Mouse (Mus musculus) layer of hippocampus, adult 2 months (tissue): ENCODE data around the gene Rnf123. TPM values are rescaled to one million over a fixed set of nuclear protein-coding genes. Genes with fewer than 3 reads are reported as not detected.
A peak's percentile ranks its signal among the peaks of the same experiment; 100 is the strongest.

Experiments
- DNase-seq, 2 experiments: peaks; one replicate each; pipeline ENCODE4 v3.0.0; 2022; ENCODE audit warnings: low spot score in 2 of 2
- H3K27ac ChIP-seq: fragments of 200-600 bp; 2 replicates; pipeline ENCODE4 v1.8.1; 2022
- H3K4me3 ChIP-seq: fragments of 200-600 bp; 2 replicates; pipeline ENCODE4 v1.8.1; 2022; ENCODE audit warnings: mild to moderate bottlenecking
- CTCF ChIP-seq: fragments of 200-600 bp; conservative IDR thresholded peaks from 2 replicates; pipeline ENCODE4 v1.8.1; 2022; ENCODE audit warnings: antibody characterized with exemption, mild to moderate bottlenecking, moderate library complexity
- total RNA-seq, 2 experiments: library from RNA; stranded (reverse); gene quantifications; 2 replicates each; pipeline ENCODE4 v1.2.3; 2021

The Rnf123 gene
- total RNA-seq, 2 experiments from 2014 or later = 95.7 to 111 TPM

DNA sequence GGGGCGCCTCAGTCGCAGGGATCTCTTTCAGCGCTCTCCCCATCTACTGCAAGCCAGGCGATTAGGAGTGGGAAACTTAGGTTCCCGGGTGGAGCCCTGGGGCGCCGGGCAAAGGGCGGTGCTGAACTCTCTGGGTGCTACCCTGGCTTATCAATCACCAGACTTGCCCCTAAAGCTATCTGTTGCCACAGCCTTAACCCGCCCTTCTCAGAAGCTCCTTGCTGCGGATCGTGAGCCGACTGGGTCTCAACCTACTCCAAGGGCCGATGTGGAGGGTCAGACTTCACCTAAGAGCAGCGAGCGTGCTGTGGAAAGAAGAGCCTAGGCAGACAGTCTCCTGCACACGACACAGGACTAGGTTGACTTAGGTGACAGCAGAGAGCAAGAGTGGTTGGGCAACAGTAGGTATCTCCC, 11.9 kb upstream of the Rnf123 start:
- DNase-seq = no peak
- Histone ChIP-seq H3K27ac (peak overlapping the region; percentile 86), H3K4me3 (peak overlapping the region; percentile 65)
- TF ChIP-seq CTCF = no peak

DNA sequence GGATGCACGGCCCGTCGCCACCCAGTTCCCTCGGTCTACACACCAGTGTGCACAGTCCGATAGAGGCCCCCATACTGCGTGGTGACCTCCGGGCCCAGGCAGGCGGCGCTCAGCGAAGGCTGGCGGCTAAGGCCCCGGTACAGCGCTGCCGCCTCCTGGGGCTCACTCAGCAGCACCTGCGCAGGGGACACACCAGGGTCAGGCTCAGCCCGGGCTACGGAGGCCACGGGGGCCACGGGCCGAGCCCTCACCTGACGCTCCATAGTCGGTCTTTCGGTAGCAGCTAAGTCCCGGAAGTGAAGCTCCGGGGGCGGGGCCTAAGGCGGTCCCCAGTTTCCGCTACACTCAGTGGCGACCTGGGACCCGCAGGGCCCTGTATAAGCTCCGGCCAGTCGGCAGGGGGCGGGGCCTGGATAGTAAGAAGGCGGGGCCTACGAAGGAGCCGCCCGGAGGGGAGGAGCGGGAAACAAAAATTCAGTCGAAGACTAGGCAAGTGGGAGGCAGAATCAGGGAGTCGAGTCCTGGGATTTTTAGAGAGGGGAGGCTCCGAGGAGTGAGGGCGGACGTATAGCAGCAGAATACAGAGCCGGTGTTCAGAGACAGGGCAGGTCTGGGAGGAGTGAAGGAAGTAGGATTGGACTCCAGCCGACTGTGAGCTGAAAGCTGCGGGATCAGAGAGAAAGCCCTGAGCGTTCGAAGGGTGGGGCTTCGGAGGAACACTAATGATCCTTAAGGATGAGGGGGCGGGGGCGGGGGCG, 11.2 kb upstream of the Rnf123 start, which contains the start of gene Apeh:
Gene Apeh, minus strand, starts transcription at position 423 of the 758 bp plus-strand sequence.
- peak within 1 kb of the TSS; percentile 86 for H3K27ac ChIP-seq
- H3K4me3 ChIP-seq = peak within 1 kb of the TSS; percentile 65
- peak; percentile 82 to 87 for DNase-seq
- TF ChIP-seq CTCF = peak; percentile 52

DNA sequence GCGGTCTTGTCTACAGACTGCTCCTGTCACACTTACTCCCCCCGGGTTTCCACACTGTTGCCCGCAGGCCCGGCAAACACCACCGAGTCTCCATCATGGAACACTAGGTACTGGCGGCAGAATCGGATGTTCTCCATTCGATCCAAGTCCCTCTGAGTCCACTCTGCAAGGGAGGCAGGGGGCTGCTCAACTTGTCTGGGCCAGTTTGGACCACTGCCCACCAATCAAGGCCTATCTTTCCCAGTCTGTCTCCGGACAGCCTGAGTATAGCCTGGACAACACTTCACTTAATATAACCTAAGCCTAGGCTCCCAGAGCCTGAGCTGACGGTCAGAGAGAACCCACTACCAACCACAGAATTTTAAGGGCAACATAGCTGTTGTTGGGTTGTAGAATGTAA, 10.4 kb upstream of the Rnf123 start:
- DNase-seq = no peak
- peak overlapping the region; percentile 86 for H3K27ac ChIP-seq
- H3K4me3 ChIP-seq = peak overlapping the region; percentile 65
- TF ChIP-seq CTCF = no peak

DNA sequence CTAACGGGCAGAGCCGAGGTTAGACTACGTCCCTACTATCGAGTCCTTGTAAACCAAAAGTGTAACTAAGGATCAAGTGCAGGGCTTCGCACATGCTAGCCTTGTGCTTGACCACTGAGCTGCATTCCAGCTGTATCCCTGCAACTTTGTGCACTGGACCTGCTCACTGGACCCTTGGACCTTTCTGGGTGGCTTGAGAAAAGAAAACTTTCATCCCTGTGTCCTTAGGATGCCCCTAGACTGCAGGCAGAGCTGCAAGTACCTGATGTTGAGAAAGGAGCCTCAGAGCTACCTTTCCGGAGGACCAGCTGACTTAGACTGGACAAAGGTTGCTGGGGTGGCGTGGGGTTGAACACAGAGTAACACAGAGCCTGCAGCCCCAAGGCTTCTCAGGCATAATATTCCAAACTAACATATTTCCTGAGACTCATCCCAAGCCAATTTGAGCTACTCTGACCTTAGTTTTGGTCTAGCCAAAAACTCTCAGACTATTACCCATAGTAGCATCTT, 7.5 kb upstream of the Rnf123 start:
- no peak for DNase-seq
- H3K4me3 ChIP-seq = no peak overlapping the region
- no peak for TF ChIP-seq CTCF
- no peak overlapping the region for H3K27ac ChIP-seq

GRCm38 (mm10) chr9:108085261-108085660, 2.1 kb upstream of the Rnf123 start:
- no peak for DNase-seq
- Histone ChIP-seq H3K27ac (no peak overlapping the region), H3K4me3 (no peak overlapping the region)
- no peak for TF ChIP-seq CTCF

GRCm38 (mm10) chr9:108083561-108083960, 415 bp upstream of the Rnf123 start:
- no peak for TF ChIP-seq CTCF

DNA sequence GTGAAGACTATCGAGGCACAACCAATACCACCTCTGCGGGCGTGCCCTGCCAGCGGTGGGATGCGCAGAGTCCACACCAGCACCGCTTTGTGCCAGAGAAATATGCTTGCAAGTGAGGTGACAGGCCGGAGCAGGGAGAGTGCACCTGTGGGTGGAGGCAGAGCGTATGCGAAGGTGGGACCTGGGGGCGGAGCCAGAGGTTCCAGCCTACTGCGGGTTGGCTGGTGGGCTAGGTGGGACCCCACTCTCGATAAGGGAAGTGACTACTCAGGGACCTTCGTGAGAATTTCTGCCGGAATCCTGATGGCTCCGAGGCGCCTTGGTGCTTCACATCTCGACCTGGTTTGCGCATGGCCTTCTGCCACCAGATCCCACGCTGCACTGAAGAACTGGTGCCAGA, 597 bp downstream of the Rnf123 start:
- Histone ChIP-seq H3K4me3 (no peak overlapping the region), H3K27ac (no peak overlapping the region)
- TF ChIP-seq CTCF = no peak
- DNase-seq = no peak

More at GRCm38 (mm10) chr9:108083561-108083960, 415 bp upstream of the Rnf123 start:
- no peak for DNase-seq
- no peak overlapping the region for H3K4me3 ChIP-seq
- H3K27ac ChIP-seq = no peak overlapping the region

DNA sequence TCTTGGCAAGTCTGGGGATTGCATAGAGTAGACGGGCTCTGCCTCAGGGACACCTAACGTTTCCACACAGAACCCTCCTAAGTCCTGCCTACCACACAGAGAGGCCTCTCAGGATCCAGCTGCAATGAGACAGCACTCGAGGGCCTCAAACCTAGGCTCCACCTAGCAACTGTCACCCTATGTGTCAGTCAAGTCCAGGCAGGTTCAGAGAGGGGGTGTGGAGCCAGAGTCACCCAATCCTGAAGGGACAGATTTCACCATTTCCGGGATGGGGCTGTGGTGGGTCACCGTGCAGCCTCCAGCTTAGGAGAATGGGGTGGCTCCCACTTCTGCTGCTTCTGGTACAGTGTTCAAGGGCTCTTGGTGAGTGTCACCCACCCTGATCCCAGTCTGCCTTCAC, 3.0 kb downstream of the Rnf123 start, which contains the start of gene Mst1:
Gene Mst1, plus strand, starts transcription at position 269 of the 400 bp plus-strand sequence.
- no peak for TF ChIP-seq CTCF
- peak within 1 kb of the TSS; percentile 86 for H3K4me3 ChIP-seq
- DNase-seq = no peak
- H3K27ac ChIP-seq = peak within 1 kb of the TSS; percentile 95

DNA sequence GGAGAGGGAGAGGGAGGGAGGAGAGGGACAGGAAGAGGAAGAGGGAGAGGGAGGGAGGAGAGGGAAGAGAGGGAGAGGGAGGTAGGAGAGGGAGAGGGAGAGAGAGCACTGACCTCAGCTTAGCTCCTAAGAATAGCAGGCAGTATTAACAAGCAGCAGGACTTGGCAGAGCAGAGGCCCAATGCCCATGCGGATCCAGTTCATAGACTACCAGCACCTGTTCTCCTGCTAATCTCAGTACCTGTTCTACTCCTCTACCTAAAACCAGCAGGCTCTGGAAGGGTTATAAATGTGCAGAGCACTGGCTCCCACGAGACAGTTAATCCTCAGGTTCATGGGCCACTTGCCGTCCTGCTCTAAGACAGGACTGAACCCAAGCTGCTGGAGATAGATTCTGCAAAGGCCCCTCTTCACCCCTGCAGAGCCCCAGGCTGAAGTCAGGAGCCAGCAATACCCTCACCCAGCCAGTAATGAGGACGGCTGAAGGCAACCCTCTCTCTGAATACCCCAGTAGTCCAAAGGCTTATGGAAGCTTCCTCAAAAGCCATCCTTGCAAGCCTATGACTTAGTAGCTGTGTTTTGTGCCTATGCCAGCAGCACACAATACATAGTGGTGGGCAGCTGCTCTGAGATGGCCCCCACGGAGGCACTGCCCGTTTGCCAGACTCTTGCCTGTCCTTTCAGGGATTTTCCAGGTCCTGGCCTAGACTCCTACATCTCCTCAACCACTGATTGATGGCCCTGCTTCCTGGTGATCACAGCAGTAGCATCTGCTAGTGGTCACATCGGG, 9.8 kb downstream of the Rnf123 start:
- H3K4me3 ChIP-seq = no peak overlapping the region
- no peak for TF ChIP-seq CTCF
- DNase-seq = no peak
- no peak overlapping the region for H3K27ac ChIP-seq

DNA sequence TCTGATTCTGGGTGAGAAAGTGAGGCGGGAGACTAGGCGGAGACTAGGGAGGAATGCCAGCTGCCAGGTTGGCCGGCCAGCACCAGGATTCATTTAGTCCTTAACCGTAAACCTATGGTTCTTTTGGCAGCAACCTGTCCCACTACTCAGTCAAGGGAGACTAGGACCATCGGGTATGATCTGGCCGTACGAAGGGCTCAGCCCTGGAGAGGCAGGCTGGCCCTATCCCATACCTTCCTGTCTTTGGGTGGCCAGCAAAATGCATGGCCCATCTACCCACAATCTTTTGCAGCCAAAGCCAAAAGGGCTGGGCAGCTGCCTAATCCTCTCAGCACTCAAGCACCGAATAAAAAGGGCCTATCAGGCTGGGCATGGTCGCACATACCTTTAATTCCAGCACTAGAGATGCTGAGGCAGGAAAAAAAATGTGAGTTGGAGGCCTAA, 10.6 kb downstream of the Rnf123 start:
- no peak for TF ChIP-seq CTCF
- no peak for DNase-seq
- Histone ChIP-seq H3K4me3 (no peak overlapping the region), H3K27ac (no peak overlapping the region)

DNA sequence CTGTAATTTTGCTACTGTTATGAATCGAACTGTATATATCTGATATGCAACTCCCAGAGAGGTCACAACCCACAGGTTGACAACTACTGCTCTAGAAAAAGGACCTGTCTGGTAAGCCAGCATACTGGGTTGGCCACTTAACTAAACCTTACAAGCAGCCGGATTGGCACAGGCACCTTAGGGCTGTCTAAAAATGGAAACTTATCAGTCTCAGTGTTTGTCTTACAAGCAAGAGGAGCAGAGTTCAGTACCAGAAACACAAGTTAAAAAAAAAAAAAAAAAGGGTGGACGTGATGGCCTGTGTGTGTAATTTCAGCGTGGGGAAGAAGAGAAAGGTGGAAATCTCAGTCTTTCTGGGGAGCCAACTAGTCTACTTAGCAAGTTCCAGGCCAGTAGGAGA, 11.3 kb downstream of the Rnf123 start:
- no peak overlapping the region for H3K4me3 ChIP-seq
- H3K27ac ChIP-seq = no peak overlapping the region
- DNase-seq = no peak
- TF ChIP-seq CTCF = no peak

- no peak for TF ChIP-seq CTCF
- Histone ChIP-seq H3K4me3 (no peak overlapping the region), H3K27ac (no peak overlapping the region)
- no peak for DNase-seq
Observed at GRCm38 (mm10) chr9:108069529-108069928, 13.6 kb downstream of the Rnf123 start.

DNA sequence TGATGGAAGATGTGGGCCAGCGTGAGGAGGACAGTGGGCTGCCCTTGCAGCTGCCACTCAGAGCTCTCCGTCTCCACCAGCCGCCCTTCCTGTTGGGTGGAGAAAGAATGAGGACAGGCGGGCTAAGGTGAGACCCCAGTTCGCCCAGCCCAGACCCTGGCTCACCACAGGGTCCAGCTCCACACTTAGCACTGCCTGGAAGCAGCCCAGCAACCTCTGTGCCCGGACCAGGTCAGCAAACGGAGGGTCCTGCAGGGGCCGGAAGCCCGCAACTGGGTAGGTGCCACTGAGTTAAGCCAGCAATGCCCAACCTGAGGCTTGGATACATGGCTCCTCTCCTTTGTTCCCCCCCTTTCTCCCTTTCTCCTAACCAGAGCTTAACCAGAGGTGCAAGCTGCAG, 14.1 kb downstream of the Rnf123 start:
- TF ChIP-seq CTCF = no peak
- Histone ChIP-seq H3K27ac (no peak overlapping the region), H3K4me3 (no peak overlapping the region)
- no peak for DNase-seq

- TF ChIP-seq CTCF = peak; percentile 98
- H3K27ac ChIP-seq = no peak overlapping the region
- DNase-seq = peak; percentile 78 to 90
- no peak overlapping the region for H3K4me3 ChIP-seq
Observed at GRCm38 (mm10) chr9:108067900-108068299, 15.2 kb downstream of the Rnf123 start.
